Mouse (Mus musculus) retina, postnatal 7 days (tissue): Measurements from ENCODE around the gene Rnf224.

Experiments used
- DNase-seq: peaks from one replicate; pipeline ENCODE4 v3.0.0-alpha.2; 2012; ENCODE audit warnings: low read depth, low spot score

Gene Rnf224

DNA sequence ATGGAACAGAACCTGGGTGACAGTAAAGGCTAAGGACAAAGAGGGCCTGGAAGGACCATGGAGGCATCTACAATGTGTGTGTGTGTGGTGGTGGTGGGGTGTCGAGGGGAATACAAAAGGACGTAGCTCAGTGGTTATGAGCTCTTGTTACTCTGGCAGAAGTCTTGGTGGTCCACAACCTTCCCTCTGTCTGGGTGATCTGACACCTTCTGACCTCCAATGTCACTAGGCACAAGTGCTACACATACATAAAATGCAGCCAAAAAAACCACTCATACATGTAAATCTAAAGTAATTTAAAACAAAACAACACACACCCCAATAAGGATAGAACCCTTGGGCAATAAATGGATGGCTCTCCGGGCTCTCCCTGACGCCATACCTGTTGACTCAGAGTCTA lies 9.2 kb downstream of the Rnf224 start:
- DNase-seq, result no peak

DNA sequence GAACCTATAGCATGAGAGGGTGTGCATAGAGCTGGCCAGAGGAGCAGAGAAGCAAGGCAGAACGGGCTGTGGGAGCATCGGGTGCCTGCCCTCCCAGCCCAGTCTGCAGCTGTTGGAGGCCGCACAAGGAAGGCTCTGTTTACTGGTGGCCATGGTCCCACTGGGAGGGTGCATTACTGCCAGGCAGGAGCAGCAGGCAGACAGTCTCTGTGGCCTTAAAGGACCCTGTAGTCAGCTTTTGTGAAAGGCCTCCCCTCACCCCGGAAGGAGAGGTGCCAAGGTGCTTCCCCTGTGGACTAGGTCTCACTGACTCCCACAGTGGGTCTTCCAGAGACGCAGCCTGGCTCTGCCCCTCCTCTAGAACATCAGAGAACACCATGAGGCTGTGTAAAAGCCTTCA lies 9.7 kb downstream of the Rnf224 start:
- DNase-seq, result no peak

DNA sequence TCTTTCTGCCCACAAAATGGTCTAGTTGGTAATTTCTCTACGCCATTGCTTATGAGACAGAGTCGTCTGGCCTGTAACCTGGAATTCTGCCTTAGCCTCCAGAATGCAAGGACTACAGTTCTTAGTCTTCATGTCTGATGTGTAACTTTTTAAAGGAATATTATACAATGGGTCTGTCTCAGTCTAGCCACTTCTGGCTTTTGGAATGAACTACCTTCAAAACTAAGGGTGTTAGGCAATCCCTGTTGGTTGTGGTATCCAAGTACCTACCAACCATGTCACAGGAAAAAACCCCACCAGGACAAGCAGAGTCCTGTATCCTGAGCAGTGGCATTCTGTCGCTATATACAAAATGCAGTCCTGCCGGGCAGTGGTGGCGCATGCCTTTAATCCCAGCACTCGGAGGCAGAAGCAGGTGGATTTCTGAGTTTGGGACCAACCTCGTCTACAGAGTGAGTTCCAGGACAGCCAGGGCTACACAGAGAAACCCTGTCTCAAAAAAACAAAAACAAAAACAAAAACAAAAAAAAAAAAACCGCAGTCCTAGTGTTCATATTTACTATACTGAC lies 10.7 kb downstream of the Rnf224 start:
- no peak for DNase-seq

DNA sequence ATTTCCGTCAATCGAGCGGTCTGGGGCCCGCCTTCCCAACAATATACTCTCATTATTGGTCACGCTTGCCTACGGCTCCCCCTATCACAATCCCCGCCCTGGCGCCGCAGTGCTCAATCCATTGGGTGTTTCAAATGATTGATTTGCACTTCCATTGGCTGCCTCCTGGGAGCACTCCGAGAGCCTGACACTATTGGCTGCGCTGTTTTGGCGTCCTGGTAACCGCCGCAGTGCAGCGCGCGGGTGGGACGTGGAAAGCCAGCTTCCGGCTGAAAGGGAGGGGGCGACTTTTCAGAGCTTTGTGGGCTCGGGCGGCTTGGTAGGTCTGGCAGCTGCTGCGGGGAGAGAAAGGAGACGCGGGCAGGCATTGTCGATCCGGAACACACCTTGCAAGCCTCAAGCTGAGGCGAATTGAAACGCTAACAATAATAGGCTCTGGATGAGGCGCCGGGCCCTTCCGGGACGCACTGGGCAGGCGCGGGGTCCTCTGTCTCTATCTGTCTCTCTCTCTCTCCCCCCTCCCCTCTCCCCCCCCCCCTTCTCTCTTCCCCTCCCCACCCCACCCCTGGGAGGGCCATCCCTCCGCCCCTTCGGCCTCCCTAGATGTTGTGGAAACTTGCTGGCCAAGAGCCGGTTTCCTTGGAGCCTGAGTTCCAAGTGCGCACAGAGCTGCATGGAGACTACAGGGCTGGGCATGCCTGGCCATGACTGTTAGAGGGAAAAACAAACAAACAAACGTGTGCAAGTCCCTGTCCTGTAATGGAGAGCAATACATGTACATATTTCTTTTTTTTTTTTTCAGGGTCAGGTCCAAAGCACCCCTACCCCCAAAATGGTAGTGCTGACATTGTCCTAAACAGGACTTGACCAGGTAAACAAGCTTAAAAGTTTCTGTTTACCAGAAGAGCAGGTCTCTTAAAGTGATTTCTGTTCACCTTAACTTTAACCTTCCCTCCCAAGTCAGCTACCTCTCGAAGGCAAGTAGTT lies 11.5 kb downstream of the Rnf224 start:
- DNase-seq, result peak; percentile 98

GRCm38 (mm10) chr2:25224492-25224765 lies 12.2 kb downstream of the Rnf224 start, which contains the start of gene Tubb4b:
Gene Tubb4b, minus strand, starts transcription at chr2:25224702.
- DNase-seq, result no peak

GRCm38 (mm10) chr2:25223681-25224491 lies 12.7 kb downstream of the Rnf224 start:
- no peak for DNase-seq

GRCm38 (mm10) chr2:25221331-25221772 lies 15.2 kb downstream of the Rnf224 start:
- DNase-seq, result no peak

GRCm38 (mm10) chr2:25218445-25218844 lies 18.1 kb downstream of the Rnf224 start, which contains the start of gene Fam166a:
Gene Fam166a, plus strand, starts transcription at chr2:25218745.
- DNase-seq, result no peak

DNA sequence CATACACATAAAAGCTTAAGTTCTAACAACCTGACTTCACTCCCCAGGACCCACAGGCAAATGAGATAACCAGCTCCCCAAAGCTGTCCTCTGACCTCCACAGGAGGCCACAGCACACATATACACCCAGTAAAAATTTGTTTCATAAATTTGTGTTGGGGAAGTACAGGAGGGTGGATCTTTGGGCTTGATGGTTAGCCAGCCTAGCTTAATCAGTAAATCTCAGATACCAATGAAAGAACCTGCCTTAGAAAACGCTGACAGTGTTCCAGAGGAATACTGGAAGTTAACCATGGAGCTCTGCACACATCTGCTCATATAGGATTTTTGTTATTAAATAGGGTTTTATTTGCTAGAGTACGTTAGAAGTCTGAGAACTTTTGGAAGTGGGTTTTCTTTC lies 18.9 kb downstream of the Rnf224 start:
- DNase-seq, result no peak

DNA sequence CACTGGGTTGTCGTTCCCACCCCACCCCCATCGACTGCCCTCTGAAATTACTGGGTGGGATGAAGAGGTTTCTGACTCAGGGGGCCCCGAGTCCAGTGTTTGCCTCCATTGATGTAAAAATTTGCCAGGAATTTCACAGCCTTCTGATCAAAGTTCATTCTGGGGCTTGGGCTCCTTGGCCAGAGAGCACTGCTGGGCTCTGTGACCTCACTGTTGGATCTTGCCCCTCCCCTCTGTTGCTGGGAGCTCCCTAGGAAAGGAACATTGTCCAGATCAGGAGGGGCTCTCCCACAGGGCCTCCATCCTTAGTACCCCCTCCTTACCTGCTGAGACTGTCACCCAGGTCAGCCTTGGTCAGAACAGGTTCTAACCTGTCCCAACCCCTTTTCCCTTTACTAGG lies 22.1 kb downstream of the Rnf224 start, which contains the start of gene Stpg3:
Gene Stpg3 (minus strand): TSS at position 194 of the 400 bp plus-strand sequence.
- no peak for DNase-seq

GRCm38 (mm10) chr2:25213266-25213865 lies 23.2 kb downstream of the Rnf224 start:
- no peak for DNase-seq

DNA sequence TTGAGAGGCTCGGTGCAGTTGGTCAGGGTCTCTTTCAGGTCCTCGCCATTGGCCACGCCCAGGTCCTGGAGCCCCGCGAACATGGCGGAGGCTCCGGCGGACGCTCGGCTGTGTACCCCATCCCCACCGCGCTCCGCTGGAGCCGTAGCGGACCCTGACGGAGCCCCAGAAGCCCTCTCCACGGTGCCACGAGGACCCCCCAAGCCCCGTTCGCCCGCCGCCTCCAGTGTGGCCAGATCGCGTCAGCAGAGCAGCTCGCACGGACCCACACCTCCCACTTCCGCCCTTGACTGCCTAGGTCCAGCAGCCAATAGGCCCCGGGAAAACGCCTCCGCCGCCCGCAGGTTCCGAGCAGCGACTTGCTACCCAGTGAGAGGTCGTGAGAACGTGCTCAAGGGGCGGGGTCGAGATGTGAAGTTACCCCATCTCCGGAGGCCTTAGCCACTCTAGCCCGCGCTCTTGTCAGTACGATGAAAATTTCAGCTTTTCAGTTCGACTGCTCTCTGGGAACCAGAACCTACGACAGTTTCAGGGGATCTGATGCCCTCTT lies 25.4 kb downstream of the Rnf224 start, which contains the start of gene Nelfb:
Gene Nelfb (minus strand): TSS at position 369 of the 550 bp plus-strand sequence.
- DNase-seq, result peak; percentile 75

DNA sequence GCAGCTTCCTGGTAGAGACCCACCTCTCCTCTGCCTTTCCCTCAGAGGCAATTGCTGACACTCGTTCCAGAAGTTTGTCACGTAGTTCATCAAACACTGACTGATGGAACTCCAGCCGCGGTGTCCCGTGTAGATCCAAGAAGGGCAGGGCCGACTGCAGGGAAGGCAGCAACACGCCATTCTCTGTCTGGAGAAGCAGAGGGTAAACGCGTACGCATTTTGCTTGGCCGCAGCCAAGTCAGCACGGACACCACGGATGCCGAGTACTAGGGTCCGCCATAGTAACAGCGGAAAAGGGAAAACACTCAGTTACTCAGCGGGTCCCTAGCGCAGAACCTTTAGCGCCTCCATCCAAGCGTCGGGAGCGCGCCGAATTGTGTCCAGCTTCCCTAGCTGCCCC lies 25.9 kb downstream of the Rnf224 start:
- no peak for DNase-seq

- no peak for DNase-seq
These were observed 29.0 kb downstream of the Rnf224 start for GRCm38 (mm10) chr2:25207593-25207992.

DNA sequence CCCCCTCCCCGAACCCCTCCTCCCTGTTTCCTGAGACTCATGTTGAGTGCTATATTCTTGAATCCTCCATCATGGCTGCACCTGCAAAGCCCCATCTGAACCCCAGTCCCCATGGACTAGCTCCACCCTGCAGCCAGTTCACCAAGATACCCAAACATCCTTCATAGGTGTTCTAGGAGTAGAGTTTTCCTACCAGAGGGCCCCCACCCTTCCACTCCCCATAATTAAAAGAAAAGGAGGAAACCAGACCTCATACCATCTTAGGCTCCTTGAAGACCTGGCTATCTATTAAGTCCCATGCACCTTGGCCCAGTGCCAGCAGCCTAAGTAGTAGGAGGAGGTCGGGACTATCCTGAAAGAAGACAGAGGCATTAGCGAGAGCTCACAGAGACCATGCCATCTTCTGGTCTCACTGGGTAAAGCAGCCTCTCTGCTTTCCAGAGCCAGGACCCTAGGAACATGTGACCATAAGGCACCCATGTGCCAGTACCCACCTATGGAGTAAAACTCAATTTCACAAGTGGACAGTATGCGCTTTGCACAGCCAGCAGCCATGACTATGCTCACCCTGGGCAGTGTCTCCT lies 32.9 kb downstream of the Rnf224 start:
- DNase-seq, result no peak

- DNase-seq, result no peak
These were observed 36.0 kb downstream of the Rnf224 start for GRCm38 (mm10) chr2:25200631-25201030.

GRCm38 (mm10) chr2:25197946-25198345 lies 38.6 kb downstream of the Rnf224 start:
- no peak for DNase-seq

DNA sequence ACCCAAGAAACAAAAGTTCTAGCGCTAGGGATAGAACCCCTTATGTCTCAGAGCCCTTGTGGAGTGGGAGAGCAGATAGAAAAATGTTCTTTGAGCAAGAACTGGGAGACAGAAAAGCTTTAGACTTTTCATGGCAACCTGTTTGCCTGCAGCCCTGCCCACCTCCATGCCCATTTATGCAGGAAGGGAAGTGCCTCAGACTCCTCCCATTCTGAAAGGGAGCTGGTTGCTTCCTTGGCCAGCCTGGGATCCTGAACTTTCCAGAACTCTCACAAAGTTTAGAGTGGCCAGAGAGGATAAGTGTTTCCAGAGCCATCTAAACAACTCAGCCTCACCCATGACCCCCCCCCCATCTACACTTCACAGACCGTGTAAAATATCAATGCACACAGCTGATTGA lies 39.4 kb downstream of the Rnf224 start:
- DNase-seq, result no peak

DNA sequence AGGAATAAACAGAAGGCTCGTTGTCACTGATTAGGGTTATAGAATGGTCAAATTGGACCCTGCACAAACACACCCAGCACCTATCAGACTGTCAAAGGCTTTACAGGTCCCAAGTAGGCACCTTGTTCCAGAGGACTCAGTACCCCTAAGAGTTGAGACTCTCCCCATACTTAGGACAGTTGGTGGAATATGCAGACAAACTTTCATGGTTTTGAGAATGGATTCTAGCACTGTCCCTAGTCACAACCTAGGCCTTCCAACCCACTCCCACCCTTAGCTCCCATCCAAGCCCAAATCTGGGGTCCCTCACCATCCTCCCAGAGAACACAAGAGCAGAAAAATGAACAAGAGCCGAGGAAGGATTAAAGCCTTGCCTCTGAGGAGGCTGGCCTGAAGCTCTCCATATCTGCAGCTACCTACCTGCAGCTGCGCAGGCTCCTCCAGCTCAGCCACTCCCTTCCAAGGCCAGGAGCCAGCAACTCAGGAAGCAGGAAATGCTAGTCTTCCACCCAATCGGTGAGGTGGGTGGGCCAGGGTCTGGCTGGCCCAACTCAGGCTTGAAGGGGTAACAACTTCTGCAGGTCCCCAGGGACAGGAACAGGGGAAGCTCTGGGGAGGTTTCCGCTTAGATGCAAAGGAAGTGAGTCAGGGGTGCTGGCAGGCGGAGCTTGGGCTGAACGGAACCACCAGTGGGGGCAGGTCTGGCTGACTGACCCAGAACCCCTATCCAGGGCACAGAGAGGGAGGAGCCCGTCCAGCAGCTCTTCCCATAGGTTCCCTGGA lies 40.2 kb downstream of the Rnf224 start, which contains the start of gene Tor4a:
Gene Tor4a (minus strand): TSS at position 715 of the 783 bp plus-strand sequence.
- DNase-seq, result no peak
